Mouse (Mus musculus): Measurements from ENCODE around the gene Lipe.

Lipe gene

DNA sequence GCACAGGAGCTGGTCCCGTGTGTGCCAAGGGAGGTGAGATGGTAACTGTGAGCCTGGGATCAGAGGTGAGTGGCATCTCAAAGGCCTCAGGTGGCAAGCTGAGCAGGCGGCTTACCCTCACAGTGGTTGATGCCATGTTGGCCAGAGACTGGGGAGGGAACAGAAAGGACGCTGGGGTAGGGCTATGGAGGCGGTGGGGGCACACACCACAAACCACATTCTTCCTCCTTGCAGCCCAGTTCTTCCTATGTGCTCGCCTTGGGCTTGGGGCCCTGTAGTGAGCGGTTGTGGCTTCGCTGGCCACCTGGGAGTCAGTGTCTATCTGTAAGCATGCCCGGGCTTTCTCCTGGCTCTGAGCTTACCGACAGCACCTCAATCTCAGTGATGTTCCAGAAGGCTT is 13.7 kb downstream of the Lipe start:
- no peak for DNase-seq

DNA sequence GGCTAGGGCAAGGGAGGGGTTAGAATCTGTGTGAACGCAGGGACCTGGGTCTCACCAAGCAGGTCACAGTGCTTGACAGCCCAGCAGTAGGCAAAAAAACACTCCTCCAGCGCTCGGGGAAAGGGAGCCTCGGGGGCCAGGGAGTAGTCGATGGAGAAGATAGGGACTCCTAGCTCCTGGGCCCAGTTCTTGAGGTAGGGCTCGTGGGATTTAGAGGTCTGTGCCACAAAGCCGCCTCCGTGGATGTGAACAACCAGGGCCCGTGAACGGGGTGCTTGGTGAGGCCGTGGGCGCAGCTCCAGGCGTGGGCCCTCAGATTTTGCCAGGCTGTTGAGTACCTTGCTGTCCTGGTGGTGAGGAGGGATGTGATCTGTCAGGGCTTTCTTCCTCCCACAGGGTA is 14.2 kb downstream of the Lipe start:
- no peak for DNase-seq

DNA sequence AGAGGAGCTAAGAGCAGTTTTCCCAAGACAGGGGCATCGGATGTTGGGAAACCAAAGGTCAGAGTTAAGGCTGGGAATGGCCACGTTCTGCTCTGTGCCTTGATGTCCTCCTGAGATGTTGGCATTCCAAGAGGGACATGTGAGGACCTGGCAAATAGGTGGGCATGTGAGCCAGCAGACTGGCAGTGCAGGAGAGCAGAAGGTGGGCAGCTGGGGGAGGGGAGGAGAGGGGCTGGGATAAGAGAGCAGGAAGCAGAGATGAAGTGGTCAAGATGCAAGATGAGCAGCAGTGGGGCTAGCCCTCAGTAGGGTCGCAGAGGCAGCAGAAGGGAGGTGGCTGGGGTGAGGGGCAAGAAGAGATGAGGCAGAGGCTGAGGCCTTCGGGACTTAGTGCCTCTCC is 14.6 kb downstream of the Lipe start:
- DNase-seq: no peak

DNA sequence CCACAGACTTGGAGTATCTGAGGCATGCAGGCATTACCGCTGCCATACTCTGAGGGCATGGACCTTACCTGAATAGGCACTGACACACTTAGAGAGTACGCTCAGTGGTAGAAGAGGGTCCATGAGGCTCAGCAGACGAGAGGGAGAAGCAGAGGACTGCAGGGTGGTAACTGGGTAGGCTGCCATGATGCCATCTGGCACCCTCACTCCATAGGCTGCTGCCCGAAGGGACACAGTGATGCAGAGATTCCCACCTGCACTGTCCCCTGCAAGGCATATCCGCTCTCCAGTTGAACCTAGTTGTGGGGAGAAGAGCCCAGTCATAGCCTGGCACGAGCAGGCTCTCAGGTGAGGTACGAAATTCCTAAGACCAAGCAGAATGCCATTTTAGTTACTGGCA is 15.1 kb downstream of the Lipe start:
- DNase-seq: no peak

DNA sequence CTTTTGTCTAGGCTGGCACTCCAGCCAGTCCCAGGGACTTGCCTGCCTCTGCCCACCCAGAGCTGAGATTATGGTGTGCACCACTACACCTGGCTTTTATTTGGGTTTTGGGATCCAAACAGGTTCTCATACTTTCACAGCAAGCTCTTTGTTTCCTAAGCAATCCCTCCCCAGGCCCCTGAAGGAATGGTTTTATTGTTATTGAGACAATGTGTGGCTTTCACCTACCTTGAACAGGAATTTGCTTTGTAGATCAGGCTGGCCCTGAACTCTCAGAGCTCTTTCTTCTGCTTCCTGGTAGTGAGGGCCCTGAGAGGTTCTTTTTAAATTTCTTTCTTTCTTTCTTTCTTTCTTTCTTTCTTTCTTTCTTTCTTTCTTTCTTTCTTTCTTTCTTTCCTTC is 16.0 kb downstream of the Lipe start:
- DNase-seq: no peak

DNA sequence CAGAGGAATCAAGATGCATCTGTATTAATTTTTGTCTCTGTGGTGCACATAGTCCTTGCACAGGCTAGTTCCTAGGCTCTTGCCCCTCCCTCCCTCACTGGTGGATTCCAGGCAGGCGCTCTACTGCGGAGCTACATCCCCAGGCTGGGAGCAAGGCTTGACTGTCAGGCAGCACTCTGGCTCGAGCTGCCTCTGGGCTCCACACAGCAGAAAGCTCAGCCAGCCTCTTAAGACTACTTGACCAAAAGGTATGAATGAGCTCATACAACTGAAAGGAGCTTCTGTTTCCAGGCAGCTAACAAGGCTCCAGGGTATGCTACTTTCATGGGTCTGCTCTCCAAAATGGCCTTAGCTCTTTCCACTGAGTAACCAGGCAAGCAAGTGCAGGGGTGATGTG is 17.2 kb downstream of the Lipe start:
- no peak for DNase-seq

DNA sequence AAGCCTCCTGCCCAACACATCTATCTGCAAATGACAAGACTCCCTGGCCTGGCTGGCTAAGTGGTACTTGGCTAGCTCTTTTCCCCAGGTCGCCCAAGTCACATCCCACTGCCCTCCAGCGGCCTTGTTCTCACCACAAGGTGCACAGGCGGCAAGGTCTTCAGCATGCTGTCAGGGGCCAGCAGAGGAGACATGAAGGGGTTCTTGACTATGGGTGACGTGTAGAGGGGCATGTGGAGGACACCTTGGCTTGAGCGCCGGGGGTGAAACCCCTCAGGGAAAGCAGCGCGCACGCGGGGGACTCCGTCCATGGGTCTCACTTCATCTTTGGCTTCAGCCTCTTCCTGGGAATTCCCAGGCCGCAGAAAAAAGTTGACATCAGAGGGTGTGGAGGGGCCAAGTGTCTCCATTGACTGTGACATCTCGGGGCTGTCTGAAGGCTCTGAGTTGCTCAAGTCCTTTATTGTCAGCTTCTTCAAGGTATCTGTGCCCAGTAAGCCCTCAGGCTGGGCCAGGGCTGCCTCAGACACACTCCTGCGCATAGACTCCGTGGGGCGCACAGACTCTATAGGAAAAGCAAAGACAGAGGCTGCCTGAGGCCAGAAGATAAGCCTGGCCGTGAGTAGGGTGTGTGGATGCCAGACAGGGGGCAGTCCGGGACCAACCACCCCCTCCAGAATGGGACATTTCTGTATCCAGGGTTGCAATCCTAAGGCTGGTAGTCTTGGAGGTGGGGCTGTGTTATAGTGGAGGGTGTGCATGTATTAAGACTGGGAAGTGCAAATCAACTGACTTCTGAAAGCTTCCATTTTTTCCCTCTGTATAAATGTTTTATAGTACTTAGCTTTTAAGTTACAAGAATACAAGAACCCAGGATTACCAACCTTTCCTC is 17.9 kb downstream of the Lipe start:
- no peak for DNase-seq

DNA sequence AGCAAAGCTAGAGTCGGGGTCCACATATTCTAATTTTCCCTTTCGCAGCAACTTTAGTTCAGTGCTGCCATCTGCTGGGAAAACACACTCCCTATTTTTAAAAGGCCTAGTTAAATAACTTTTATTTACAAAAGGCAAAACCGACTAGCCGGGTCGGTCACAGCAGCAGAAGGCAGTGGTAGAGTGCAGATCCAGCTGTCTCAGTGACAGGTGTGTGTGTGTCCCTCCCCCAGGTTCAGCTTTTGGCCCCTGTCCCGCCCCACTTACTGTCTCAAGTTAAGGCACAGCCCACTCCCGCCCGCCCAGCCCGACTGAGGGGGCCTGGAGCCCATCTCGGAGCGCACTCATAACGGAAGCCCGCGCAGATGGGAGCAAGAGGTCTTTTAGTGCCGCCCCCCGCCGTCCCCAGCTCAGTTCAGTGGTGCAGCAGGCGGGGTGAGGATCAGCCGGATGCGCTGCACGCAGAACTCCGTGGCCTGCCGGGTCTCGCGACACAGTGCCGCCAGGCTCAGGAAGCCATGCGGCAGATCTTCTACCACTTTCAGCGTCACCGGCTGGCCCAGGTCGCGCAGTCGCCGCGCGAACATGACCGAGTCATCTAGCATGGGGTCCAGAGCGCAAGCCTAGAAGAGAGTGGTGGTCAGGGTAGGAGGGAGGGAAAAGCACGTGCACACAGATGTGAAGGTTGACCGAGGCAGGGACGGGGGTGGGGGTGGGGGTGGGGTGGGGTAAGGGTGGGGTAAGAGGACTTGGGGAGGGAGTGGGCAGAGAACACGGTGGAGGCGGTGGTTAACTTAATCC is 18.8 kb downstream of the Lipe start:
- no peak for DNase-seq

DNA sequence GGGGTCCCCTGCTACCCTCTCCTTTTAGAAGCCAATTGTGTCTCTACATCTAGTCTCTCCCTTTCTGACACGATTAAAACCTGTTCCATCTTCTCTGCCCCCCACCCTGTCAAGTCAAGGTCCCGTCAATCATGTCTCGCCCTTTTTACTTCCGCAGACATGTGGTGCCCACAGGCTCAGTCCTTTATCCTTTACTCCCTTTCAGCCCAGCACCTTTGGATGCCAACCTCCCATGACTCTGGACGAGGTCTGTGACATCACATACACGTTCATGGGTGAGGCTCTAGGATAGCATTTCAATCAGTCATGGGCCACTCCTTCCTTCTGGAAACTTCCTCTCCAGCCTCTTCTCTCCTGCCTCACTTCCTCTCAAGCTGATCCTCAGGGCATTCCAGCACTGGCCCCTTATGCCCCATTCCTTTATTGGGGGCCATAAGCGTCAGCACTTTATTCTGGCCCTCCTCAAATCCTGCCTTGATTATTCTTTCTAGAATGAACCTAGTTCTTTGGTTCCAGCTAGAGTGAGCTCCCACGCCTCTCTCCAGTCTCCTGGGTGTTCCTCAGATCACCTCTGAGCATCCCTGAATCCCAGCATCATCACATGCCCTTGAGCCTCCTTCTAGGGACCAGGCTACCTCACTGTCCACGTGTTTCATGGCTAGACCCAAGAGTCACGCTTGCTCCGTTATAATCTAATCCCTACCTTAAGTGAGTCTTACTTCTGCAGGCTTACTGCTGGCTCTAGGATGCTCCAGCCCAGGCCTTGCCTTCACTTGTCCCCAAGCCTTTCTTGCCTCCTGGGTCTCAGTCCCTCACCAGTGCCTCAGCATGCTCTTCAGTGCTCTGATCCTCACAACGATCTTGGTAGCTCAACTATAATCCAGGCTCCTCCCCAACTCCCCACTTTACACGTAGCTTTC is 20.1 kb downstream of the Lipe start:
- DNase-seq: no peak

DNA sequence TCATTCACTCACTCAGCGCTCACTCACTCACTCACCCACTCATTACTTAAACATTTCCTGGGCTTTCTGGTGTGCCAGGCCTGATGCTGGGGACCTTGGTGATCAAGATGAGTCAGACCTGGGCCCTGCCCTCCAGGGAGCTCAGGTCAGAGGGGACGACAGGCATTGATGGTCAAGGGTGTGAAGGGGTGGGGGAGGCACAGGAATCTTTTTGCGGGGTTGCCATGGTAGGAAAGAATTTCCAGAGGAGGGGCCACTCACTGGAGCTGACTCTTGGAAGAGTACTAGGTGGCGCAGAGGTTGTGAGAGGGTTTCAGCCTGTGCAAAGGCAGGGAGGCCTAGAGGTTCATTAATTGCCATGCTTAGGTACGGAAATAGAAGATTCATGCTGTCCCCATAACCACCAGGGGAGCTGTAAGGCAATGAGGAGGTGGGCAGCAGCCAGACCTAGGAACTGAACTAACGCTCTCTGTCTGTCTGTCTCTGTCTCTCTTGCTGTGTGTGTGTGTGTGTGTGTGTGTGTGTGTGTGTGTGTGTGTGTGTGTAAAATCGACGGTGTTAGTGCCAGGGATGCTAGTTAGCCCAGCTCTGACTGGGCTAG is 21.3 kb downstream of the Lipe start:
- no peak for DNase-seq

DNA sequence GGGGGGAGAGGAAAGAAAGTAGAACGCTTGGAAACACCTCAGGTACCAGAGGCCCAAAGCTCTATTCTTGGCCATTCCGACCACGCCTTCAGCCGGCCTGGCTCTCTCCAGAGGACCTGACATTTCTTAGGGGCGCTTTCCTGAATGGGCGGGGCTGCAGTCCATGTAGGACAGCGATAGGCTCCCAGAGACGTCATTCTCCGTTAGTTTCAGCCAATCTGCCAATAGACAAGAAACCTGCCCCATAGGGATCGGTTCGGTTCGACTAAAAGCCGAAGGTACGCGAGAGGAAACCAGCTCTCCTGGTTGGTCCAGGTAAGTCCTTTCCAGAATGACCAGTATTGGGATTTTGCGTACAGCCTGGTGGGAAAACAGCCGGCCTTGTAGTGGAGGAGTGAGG is 22.0 kb downstream of the Lipe start:
- DNase-seq: peak; percentile 95

DNA sequence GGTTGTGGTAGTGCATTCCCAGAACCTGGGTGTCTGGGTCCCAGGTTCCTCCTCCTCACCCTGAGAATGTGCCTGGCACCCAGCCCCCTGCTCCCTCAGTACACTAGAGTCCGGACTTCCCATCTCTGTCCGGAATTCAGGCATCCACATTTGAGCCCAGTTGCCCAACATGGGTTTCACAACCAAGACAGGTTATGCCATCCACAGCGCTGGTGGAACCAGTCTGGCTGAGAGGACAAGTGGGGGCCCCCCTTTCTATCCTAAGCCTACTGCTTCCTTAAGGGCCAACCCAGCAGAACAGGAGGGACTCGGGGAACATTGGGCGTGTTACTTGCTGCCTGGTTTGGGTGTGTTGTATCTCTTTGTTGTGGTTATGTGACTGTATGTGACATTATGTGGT is 26.1 kb downstream of the Lipe start:
- no peak for DNase-seq

DNA sequence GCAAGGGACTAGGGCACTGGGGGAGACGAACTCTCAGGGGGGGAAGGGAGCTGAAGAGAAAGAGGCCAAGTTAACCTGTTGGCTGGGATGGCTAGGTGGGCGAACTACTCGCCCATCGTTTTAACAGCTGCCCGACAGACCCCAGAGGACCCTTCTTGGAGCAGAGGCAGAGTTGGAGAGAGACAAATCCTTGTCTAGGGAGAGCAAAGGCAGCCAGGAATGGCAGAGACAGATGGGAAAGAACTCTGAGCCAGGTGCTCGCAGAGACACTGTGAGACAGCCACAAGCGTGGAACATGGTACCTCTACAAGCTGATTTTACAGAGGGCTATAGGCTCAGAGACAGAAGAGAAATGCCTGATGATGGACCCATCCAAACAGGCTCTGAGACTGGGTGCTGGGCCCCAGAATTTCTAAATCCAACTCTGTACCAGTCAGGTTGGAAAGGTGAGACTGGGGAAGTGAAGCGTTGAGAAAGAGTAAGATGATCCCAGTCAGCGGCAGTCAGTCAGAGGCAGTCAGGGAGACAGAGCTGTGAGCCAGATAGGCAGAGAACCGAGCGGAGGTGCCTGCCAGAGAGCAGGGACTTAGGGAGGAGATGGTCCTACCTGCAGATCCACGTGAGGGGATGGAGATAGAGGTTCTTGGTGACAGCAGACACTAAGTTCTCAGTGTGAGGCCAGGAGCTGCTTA is 29.3 kb downstream of the Lipe start, which contains the start of gene Cnfn:
Gene Cnfn (minus strand): TSS at position 667 of the 692 bp plus-strand sequence.
- DNase-seq: no peak

DNA sequence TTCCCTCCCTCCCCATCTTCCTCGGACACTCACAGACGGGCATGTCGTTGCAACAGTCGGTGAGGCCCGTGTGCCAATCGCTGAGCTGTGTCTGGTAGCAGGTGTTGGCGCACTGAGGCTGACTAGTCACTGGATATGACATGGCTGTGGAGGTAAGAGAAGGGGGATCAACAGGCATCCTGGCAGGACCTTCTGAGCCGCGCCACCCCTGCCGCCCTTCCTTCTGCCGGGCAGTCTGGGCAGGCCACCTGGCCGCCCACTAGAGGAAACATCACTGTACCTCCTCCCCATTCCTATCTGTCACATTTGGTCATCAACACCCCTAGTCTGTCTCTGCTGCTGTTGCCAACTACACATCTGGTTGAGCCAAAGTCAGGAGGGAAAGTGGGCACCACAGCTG is 30.2 kb downstream of the Lipe start:
- peak; percentile 61 for DNase-seq

DNA sequence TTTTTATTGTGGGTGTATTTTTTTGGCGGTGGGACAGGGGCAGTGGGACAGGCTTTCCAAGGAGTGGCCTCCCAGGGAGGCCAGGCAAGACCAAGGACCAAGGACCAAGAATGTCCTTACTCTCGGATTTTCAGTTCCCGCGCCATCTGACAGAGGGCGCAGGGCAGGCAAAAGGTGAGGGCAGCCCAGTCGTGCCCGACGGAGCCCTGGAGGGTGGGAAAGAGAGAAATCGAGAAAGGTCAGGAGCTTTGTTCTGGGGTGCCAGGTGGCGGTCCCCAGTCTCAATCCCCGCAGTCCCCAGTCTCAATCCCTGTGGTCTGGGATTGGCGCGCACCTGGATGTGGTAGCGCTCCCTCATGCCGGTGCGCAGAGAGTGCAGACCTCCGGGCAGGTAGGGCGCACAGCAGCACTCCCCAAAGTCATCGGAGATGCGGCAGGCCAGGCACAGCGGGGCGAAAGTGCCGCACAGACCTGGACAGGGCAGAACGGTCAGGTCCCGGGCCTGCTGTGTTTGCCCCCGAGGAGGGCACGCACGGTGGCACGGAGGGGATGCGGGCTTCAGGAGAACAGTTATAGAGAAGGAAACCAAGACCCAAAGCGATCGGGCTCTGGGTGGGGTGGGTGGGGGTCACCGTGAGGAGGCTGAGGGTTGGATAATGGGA is 30.7 kb downstream of the Lipe start:
- no peak for DNase-seq

DNA sequence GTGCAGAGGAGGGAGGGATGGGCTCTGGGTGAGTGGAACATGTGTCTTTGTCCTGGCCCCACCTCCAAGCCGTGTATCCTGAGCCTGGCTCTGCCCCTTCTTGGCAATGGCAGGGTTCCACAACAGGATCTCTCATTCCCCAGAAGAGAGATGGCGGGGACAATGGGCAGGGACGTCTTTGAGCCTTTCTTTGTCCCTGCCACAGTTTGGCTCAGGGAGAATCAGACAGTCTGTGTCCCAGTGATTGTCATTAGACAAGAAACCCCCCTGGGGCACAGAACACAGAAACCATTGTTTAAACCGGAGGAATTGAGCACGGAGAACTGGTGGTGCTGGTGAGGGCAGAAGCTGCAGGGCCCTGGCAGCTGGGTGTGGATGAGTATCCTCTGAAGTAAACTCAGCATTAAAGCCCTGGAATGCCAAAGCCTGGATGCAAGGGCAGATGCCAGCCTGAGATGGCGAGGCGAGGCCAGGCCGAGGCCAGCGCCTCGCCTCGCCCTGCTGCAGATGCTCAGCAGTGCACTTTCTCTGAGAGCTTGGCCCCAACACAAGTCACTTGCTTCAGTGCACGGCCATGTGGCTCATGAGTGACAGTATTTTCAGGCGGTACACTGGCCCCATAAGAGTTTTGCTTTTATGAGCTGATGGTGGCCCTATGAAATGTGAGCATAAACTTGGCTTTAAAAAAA is 32.4 kb downstream of the Lipe start:
- DNase-seq: no peak

DNA sequence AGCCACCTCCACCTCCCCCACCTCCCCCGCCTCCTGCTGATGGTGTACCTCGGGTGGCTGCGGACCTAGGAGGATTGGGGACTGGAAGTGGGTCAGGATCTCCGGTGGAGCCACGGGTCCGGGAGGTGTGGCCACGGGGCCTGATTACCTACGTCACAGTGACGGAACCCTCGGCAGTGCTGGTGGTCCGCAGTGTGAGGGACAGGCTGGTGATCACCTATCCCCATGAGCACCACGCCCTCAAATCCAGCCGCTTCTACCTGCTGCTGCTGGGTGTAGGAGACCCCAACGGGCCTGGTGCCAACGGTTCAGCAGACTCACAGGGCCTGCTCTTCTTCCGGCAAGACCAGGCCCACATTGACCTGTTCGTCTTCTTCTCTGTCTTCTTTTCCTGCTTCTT is 34.9 kb downstream of the Lipe start:
- no peak for DNase-seq

DNA sequence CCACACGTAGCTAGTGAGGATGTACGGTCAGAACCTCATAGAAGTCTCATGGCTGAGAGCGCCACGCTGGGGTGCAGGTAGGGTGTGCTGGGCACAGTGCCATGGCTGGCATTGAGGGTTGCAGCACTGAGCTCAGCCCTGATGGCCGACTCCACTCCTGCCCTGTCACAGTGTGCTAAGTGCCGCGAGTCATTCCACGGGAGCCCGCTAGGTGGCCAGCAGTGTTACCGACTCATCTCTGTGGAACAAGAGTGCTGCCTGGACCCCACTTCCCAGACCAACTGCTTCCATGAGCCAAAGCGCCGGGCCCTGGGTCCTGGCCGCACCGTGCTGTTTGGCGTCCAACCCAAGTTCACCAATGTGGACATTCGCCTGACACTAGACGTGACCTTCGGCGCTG is 35.4 kb downstream of the Lipe start:
- DNase-seq: peak; percentile 75

DNA sequence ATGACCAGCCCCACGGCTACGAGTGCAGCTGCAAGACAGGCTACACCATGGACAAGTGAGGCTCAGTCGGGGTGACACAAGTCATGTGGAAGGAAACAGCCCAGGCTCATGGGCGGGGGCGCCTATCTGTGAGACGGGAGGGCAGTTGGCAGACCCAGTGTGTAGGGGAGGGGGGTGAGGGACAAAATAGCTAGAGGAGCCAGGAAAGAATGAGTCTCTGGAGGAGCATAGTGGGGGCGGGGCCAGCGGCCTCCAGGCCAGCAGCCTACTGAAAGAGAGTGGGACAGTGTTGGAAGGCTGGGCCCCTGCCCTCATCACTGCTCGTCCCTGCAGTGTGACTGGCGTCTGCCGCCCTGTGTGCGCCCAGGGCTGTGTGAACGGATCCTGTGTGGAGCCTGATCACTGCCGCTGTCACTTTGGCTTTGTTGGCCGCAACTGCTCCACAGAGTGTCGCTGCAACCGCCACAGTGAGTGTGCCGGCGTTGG is 39.7 kb downstream of the Lipe start:
- no peak for DNase-seq

DNA sequence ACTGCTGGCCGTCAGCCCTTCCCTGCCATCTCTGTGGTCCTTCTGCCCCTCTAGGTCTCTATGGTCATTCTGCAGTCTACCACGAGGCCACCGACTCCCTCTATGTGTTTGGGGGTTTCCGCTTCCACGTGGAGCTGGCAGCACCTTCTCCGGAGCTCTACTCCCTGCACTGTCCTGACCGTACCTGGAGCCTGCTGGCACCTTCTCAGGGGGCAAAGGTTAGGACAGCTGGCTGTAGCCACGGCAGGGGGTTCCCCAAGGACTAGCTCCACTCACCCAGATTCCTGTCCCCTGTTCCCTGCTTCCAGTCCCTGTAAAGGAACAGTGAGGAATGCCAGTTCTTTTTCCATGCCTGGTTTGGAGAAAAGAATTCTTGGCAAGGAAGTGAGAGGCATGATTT is 49.6 kb downstream of the Lipe start:
- DNase-seq: no peak
